Mouse (Mus musculus) myocyte (in vitro differentiated cells): ENCODE data around the gene Mrpl54. TPM values are rescaled to one million over a fixed set of nuclear protein-coding genes. Genes with fewer than 3 reads are reported as not detected.

Experiments
- H3K27me3 ChIP-seq: one replicate; pipeline ENCODE4 v1.6.1; 2011; ENCODE audit not compliant: control insufficient read depth, insufficient read depth, insufficient read length
- H3K36me3 ChIP-seq: one replicate; pipeline ENCODE4 v1.6.1; 2011; ENCODE audit not compliant: control insufficient read depth, insufficient read depth
- H3K4me2 ChIP-seq: one replicate; pipeline ENCODE4 v1.6.1; 2011; ENCODE audit warnings: low read depth, control low read depth
- H3K4me3 ChIP-seq: one replicate; pipeline ENCODE4 v1.5.1; 2011; ENCODE audit warnings: mild to moderate bottlenecking, control low read depth, moderate library complexity
- H3K79me2 ChIP-seq: one replicate; pipeline ENCODE4 v1.6.1; 2011; ENCODE audit not compliant: control insufficient read depth, insufficient read depth
- H3ac ChIP-seq: one replicate; pipeline ENCODE4 v1.6.1; 2011; ENCODE audit not compliant: control insufficient read depth, insufficient read length
- CEBPB ChIP-seq: IDR thresholded peaks from 2 replicates; pipeline ENCODE4 v1.6.1; 2011; ENCODE audit warnings: mild to moderate bottlenecking, moderate library complexity; ENCODE audit not compliant: poor library complexity, insufficient read depth, severe bottlenecking
- E2F4 ChIP-seq: IDR thresholded peaks from one replicate; pipeline ENCODE4 v1.6.1; 2011; ENCODE audit warnings: mild to moderate bottlenecking, control low read depth, moderate library complexity; ENCODE audit not compliant: insufficient read depth
- MAX ChIP-seq: IDR thresholded peaks from one replicate; pipeline ENCODE4 v1.6.1; 2011; ENCODE audit warnings: low read depth, mild to moderate bottlenecking, control low read depth
- MYOD1 ChIP-seq, 3 experiments: IDR thresholded peaks; one replicate each; pipeline ENCODE4 v1.6.1; 2011; ENCODE audit warnings: control low read depth in 2 of 3, low read depth in 2 of 3, mild to moderate bottlenecking in 2 of 3, moderate library complexity in 1 of 3; ENCODE audit not compliant: insufficient read length in 2 of 3, control insufficient read depth in 1 of 3
- MYOG ChIP-seq, 3 experiments: IDR thresholded peaks; one replicate each; pipeline ENCODE4 v1.6.1; 2011; ENCODE audit warnings: control low read depth in 2 of 3, low read depth in 2 of 3, mild to moderate bottlenecking in 2 of 3; ENCODE audit not compliant: insufficient read length in 2 of 3, control insufficient read depth in 1 of 3, insufficient read depth in 1 of 3
- POLR2A ChIP-seq: IDR thresholded peaks from one replicate; pipeline ENCODE4 v1.6.1; 2011; ENCODE audit warnings: low read depth, mild to moderate bottlenecking, control low read depth, moderate library complexity; ENCODE audit not compliant: insufficient read length
- POLR2AphosphoS2 ChIP-seq: IDR thresholded peaks from one replicate; pipeline ENCODE4 v1.6.1; 2011; ENCODE audit warnings: low read depth, control low read depth; ENCODE audit not compliant: insufficient read length
- REST ChIP-seq: IDR thresholded peaks from one replicate; pipeline ENCODE4 v1.6.1; 2011; ENCODE audit warnings: mild to moderate bottlenecking, control low read depth, moderate library complexity; ENCODE audit not compliant: insufficient read depth, insufficient read length
- SRF ChIP-seq: IDR thresholded peaks from one replicate; pipeline ENCODE4 v1.6.1; 2011; ENCODE audit warnings: low read depth; ENCODE audit not compliant: control insufficient read depth, insufficient read length
- TCF12 ChIP-seq: IDR thresholded peaks from one replicate; pipeline ENCODE4 v1.6.1; 2011; ENCODE audit warnings: mild to moderate bottlenecking, control low read depth; ENCODE audit not compliant: poor library complexity, insufficient read depth, severe bottlenecking
- TCF3 ChIP-seq: IDR thresholded peaks from one replicate; pipeline ENCODE4 v1.6.1; 2011; ENCODE audit warnings: low read depth, control low read depth; ENCODE audit not compliant: insufficient read length
- USF1 ChIP-seq: IDR thresholded peaks from one replicate; pipeline ENCODE4 v1.6.1; 2011; ENCODE audit warnings: low read depth, mild to moderate bottlenecking, control low read depth, moderate library complexity
- polyA plus RNA-seq: library from polyadenylated mRNA; unstranded; fragments of >200 nt; fragmentation: generic; extraction: Trizol; gene quantifications from one replicate; pipeline ENCODE4 v1.2.1, GENCODE M21; 2012; ENCODE audit warnings: missing spikeins

Gene Mrpl54
- polyA plus RNA-seq, 1 experiment: 167 TPM

- Histone ChIP-seq H3K4me3 (no peak overlapping the region), H3K27me3 (peaks cover 34% of the 10 kb centered on the region), H3K4me2 (no peak overlapping the region), H3ac (no peak overlapping the region), H3K36me3 (no peaks in the 10 kb centered on the region), H3K79me2 (no peaks in the 10 kb centered on the region)
- TF ChIP-seq E2F4: no peak
- TF ChIP-seq POLR2AphosphoS2: peak; percentile 47
These were observed 22.6 kb downstream of the Mrpl54 start for GRCm38 (mm10) chr10:81244146-81244545.

- Histone ChIP-seq H3K36me3 (no peaks in the 10 kb centered on the region), H3K27me3 (peaks cover 30% of the 10 kb centered on the region), H3ac (no peak overlapping the region), H3K79me2 (no peaks in the 10 kb centered on the region), H3K4me3 (no peak overlapping the region), H3K4me2 (no peak overlapping the region)
- no peak for TF ChIP-seq REST
- no peak for TF ChIP-seq CEBPB
- no peak for TF ChIP-seq E2F4
- TF ChIP-seq MYOG (IDR thresholded peaks at IDR 0.05; ENCODE audit: control insufficient read depth in 1 of 3, insufficient read depth in 1 of 3, insufficient read length in 2 of 3, low read depth in 2 of 3): peak in 2 of 3 experiments; percentile 56 to 76
- no peak for TF ChIP-seq MAX
- TF ChIP-seq TCF3: no peak
- TF ChIP-seq POLR2A: no peak
- no peak for TF ChIP-seq TCF12
- TF ChIP-seq USF1: no peak
- peak in 1 of 3 experiments; percentile 61 for TF ChIP-seq MYOD1 (IDR thresholded peaks at IDR 0.05; ENCODE audit: control insufficient read depth in 1 of 3, insufficient read length in 2 of 3, low read depth in 2 of 3)
- no peak for TF ChIP-seq POLR2AphosphoS2
- no peak for TF ChIP-seq SRF
These were observed 24.7 kb downstream of the Mrpl54 start for GRCm38 (mm10) chr10:81242021-81242420.

DNA sequence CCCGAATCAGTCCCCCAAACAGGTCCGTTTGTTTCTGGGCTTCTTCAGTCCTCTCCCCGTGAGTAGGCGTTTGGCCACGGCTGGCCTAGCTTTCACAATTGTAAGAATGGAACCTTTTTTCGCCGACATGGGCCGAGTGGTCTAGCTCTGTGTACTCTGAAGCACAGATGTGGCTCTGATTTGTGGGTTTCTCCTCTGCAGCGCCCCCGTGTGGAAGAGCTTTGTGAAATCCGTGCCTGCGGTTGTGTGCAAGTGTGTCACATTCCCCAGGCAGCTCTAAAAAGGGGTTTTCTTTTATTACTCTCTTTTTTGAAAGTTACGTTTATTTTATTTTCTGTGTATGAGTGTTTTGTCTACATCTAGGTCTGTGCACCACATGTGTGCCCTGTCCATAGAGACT is 25.9 kb downstream of the Mrpl54 start:
- Histone ChIP-seq H3K36me3 (no peaks in the 10 kb centered on the region), H3K4me3 (no peak overlapping the region), H3K79me2 (no peaks in the 10 kb centered on the region), H3ac (no peak overlapping the region), H3K27me3 (peaks cover 28% of the 10 kb centered on the region), H3K4me2 (peak overlapping the region; percentile 18)
- TF ChIP-seq POLR2A (no peak), MYOG (IDR thresholded peaks at IDR 0.05; ENCODE audit: control insufficient read depth in 1 of 3, insufficient read depth in 1 of 3, insufficient read length in 2 of 3, low read depth in 2 of 3) (no peak), REST (no peak), MYOD1 (IDR thresholded peaks at IDR 0.05; ENCODE audit: control insufficient read depth in 1 of 3, insufficient read length in 2 of 3, low read depth in 2 of 3) (no peak), TCF3 (no peak), CEBPB (no peak), E2F4 (no peak), SRF (no peak), POLR2AphosphoS2 (no peak), MAX (no peak)

DNA sequence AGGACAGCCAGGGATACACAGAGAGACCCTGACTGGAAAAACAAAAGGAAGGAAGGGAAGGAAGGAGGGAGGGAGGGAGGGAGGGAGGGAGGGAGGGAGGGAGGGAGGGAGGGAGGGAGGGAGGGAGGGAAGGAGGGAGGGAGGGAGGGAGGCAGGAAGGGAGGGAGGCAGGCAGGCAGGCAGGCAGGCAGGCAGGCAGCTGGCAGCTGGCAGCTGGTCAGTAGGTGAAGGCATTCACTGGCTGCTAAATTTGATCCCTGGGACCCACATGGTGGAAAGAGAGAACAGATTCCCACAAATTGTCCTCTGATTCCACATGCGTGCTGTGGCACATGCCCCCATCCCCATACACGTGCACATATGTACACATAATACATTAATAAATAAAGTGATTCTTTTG is 28.1 kb downstream of the Mrpl54 start:
- H3ac ChIP-seq: no peak overlapping the region
- H3K27me3 ChIP-seq: peaks cover 18% of the 10 kb centered on the region
- TF ChIP-seq POLR2A: no peak
- no peak for TF ChIP-seq CEBPB
- no peak for TF ChIP-seq SRF
- no peak for TF ChIP-seq REST
- TF ChIP-seq POLR2AphosphoS2: no peak
- TF ChIP-seq MAX: no peak
- no peak for TF ChIP-seq E2F4
- TF ChIP-seq USF1: no peak
- TF ChIP-seq MYOG (IDR thresholded peaks at IDR 0.05; ENCODE audit: control insufficient read depth in 1 of 3, insufficient read depth in 1 of 3, insufficient read length in 2 of 3, low read depth in 2 of 3): peak in 2 of 3 experiments; percentile 71 to 74
- TF ChIP-seq TCF3: peak; percentile 76
- TF ChIP-seq MYOD1 (IDR thresholded peaks at IDR 0.05; ENCODE audit: control insufficient read depth in 1 of 3, insufficient read length in 2 of 3, low read depth in 2 of 3): peak in 2 of 3 experiments; percentile 56 to 76
- no peak for TF ChIP-seq TCF12
- no peaks in the 10 kb centered on the region for H3K36me3 ChIP-seq
- H3K79me2 ChIP-seq: no peaks in the 10 kb centered on the region
- H3K4me3 ChIP-seq: no peak overlapping the region
- H3K4me2 ChIP-seq: no peak overlapping the region

DNA sequence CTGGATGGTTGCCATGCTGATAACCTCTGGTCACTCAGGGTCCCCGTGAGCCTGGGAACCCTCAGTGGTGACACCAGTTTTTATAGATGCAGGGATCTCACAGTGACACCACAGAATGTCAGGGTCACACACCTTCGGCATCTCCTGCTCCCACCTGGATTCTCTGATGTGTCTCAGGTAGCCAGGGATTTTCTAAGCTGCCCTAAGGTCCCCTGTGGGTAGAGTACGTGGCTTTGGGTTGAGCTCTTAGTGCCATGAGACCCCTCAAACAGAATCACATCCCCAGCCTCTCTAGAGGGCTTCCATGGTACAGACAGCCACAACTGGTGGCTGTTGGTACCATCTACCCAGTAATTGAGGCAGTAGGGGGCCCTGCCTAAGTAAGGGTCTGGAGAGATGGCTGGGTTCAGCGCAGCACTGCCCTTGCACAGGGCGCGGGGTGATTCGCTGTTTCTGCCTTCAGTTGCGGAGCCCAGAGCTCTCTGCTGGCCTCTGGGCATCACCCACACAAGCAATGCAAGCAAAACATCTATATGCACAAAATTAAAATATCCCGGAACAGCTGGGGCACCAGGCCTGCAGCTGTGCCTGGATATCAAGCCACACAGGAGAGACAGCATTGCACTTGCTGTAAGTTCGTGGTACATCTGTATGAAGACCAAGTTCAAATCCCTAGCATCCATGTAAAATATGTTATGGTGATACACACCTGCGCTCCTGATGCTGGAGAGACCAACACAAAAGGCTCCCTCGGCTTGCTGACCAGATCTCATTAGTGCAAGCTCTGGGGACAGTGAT is 30.1 kb downstream of the Mrpl54 start:
- H3K4me2 ChIP-seq: no peak overlapping the region
- TF ChIP-seq MAX (no peak), MYOD1 (IDR thresholded peaks at IDR 0.05; ENCODE audit: control insufficient read depth in 1 of 3, insufficient read length in 2 of 3, low read depth in 2 of 3) (peak in 2 of 3 experiments; percentile 58 to 74)
- no peaks in the 10 kb centered on the region for H3K79me2 ChIP-seq
- H3K27me3 ChIP-seq: peaks cover under 1% of the 10 kb centered on the region
- no peak overlapping the region for H3ac ChIP-seq
- H3K36me3 ChIP-seq: no peaks in the 10 kb centered on the region
- no peak overlapping the region for H3K4me3 ChIP-seq
